Mouse (Mus musculus): ENCODE data around the gene Pole4.
A peak's percentile ranks its signal among the peaks of the same experiment; 100 is the strongest.

Pole4 gene

DNA sequence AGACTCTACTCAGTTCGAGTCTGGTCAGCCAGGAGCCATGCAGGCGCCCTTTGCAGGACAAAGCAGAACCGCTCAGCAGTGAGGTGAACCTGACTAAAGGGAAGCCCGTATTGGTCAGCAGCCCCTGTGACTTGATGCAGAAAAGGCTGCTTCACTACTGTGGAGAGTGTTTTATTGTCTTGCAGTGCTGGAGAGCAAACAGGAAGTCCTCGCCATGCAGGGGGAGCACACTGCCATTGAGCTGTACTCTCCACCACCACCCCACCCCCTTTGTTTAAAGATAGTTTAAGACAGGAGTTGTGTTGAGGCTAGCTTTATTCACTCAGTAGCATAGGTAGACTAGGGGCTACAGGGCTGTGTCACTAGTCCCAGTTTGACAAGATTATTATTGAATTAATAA lies at the start of gene Pole4:
Gene Pole4, minus strand, starts transcription at position 145 of the 400 bp plus-strand sequence.
- no peak for DNase-seq

DNA sequence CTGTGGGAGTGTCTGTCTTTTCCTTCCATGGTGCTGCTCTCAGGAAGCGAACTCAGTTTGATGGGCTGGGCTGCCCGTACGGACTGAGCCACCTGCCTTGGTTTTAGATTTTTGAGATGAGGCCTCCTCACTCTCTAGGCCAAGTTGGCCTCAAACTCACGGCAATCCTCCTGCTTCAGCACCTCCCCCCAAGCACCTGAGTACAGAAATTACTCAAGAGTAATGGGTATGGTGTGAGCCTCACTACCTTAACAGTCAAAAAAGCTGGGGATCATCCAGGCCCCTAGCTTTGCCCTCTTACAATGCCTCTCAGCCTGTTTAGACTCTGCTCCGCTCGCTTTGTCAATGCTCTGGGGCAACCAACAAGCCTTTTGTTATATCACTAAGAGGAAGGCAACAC lies 49.6 kb upstream of the Pole4 start:
- DNase-seq = no peak

DNA sequence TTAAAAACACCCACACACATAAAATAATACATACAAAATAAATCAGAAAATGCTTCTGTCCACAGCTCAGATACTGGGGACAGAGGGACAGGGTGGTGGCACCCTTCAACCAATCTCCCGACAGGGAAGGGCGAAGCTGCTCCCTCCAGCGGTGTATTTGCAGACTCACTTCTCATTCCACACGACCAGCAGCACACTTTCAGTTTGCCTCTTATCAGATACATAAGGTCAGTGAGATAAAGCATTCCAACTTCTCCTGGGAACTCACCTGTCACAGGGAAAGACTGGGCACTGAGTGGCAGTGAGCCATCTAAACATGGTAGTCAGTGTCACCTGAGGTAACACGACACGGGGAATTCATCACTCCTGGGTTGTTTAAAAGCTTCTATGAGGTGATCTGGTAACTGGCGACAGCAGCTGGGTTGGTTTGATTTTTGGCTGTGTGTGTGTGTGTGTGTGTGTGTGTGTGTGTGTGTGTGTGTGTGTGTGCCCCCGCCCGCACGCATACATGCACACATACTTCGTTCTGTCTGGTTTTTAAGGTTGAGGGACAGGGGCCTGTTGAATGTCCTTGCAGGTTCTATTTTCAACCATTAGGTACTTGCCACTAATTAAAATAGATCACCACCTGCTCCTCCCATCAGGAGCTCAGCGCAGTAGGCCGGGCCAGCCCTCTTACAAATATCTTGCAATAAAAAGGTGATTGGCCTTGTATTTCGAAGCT lies 48.6 kb upstream of the Pole4 start:
- no peak for DNase-seq

DNA sequence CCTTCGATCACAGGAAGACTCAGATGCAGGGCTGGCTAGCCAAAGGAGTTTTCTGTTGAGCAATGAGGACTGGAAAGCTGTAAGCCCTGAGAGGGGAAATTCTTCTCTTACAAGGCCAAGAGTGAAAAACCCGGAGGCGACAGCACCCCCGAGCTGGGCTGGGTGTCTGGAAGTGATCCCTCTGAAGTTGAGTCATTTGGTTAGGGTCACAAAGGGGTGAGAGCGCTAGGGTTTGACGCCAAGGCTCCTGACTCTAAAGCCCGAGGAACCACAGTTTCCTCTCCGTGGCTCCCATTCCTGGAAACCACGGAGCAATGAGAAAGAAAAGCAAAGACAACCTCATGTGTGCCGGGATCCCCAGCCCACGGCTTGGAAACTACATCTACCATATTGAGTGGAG lies 47.9 kb upstream of the Pole4 start:
- DNase-seq = peak; percentile 41

DNA sequence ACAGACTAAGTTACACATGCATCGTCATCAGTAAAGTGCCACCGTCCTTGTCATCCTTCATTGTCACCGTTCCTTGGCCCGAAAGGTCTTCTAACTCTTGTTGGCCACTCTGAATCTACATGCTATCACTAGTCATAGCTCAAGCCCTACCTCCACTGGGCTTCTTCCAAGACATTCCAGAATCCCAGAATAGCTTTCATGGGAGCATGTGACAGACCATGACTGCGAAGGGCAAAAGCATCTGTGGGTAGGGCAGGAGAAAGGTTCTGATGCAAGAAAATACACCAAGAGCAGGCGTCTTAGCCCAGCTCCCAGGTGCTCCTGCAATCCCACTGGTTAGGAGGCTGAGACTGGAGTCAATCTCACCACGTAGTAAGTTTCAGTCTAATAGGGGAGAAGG lies 46.6 kb upstream of the Pole4 start:
- DNase-seq = no peak

DNA sequence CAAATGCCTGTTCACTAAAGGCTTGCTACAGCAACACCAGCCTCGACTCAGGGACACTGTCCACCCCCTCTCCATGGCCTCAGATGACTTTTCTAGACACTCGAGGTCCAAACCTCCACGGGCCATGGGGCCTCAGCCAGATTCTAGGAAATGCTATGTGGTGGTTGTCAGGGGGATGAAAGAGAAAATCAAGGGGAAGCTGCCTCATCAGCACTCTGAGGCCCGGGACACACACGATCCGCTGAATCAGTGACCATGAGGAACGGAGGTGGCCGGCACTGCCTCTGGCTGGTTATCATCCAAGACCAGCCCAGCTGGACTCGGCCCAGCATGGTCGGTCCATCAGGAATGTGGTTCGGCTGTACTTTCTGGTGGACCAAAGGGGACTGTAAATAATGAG lies 45.9 kb upstream of the Pole4 start:
- peak; percentile 68 for DNase-seq

DNA sequence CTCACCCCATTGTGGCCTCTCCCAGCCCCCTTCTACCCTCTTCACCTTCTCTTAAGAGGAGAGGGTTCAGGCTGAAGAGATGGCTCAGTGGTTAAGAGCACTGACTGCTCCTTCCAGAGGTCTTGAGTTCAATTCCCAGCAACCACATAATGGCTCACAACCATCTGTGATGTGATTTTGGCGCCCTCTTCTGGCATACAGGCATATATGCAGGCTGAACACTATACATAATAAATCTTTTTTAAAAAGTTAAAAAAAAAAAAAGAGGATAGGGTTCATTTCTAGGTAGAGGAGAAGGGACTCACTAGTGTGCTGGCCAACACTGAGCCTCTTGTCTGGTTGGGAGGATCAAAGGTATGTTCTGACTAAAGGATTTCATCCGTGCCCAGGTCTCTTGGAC lies 44.9 kb upstream of the Pole4 start:
- DNase-seq = no peak

DNA sequence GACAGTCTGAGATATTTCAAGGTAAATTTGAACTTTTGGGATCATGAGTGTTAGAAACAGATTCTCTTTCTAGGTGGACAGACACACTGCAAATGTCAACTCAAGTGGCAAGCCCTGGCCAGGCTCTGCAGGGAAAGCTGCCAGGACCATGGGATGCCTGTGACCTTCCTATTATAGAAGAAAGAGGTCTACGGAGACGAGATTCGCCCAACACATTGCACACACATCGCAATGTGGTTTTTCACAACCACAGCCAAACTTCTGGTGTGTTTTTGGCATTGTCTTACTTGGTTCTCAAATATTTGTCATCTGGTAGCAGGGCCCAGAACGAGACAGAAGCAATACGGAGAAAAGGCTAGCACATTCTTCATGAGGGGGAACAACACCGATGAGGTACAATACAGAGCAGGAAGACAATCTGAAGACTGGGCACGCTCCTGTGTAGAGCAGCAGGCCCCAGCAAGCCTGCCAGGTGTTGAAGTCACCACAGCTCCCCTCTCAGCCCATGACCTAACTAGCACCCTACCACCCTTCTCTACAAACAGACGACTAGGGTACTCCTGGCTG lies 43.0 kb upstream of the Pole4 start:
- DNase-seq = no peak

DNA sequence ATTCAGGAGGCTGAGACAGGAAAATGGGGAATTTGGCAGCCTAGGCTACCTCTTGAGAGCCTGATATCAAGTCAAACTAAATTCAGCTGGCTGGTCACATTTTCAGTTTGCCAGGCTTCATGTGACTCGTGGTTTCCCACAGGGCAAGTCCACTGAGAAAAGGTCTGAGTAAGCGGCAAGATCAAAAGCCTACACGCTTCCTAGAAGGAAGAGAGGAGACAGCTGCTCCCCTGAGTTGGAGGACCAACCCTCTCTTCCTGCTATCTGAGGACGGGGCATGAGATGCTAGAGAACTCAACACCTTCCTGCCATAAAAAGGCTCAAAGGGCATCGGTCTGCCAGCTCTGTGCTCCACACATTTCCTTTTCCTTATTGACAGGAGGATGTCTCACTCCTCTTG lies 41.9 kb upstream of the Pole4 start:
- no peak for DNase-seq

DNA sequence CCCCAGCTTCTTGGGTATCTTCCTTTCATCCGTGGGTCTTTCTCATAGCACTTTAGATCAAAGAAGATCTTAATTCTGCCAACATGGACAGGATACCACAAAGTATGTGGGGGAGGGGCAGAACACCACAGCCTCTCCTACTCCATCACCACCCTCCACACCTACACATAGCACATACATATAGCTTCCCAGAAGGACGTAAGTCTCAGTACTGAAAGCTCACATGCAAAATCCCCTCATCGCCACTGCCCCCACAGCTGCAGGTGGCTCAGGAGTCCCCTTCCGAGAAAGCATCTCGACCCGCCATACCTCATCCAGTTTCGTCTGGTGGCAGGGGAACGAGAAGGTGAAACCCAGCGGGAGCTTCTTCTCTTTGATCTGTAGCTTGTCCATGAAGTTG lies 39.4 kb upstream of the Pole4 start:
- no peak for DNase-seq

DNA sequence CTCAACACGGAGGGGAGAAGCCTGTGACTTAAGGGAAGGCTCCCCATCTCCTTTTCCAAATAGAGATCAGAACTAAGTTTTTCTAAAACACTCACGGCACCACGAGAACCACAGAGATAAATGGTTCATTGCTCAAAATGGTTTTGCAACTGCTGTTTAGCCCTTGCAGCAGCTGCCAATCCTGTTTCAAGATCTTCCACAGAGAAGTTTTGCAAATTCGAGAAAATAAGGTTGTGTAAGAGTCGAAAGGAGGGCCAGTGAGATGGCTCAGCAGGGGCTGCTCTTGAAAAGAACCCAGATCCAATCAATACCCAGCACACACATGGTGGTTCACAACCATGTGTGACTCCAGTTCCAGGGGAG lies 36.3 kb upstream of the Pole4 start:
- no peak for DNase-seq

DNA sequence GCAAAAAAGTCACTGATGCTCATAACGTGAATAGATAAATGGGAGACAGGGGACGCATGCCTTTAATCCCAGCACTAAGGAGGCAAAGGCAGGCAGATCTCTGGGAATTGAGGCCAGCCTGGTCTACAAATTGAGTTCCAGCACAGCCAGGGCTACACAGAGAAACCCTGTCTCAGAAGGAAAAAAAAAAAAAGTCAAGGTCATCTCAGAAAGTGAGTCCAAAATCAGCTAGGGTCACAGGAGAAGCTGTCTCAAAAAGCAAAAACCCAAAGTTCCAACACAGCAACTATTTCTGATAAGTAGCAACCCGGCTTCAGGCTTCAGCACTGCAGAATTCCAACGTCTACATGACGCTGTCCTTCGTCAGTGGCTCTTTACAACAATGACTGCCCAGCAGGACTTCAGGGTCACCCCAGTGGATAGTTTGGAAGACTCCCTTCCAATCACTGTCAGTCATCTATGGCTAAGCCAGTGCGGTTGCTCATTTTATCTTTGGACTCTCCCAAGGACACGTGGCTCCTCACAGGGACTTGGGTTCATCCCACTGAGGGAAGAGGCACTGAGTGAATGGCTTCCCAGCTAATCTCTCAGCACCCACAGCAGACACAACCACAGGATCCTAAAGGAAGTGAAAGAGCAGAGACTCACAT lies 35.8 kb upstream of the Pole4 start:
- no peak for DNase-seq

DNA sequence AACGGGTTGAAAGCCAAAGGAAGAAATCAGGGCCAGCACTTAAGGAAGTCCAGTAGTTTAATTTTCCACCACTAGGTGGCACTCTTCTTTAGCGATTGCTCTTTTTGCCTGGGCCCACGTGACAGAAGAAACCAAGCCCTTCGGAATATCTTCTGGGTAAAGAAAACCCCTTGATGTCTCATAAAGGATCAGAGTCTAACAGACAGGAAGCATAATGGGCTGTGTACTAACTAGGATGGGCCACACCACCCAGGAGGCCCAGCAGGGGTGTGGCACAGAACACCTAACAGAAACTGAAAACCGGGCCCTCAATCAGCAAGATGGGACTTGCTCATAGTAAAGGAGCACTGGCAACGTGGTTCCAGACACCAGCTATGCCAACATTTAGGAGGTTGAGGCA lies 35.1 kb upstream of the Pole4 start:
- peak; percentile 82 for DNase-seq

DNA sequence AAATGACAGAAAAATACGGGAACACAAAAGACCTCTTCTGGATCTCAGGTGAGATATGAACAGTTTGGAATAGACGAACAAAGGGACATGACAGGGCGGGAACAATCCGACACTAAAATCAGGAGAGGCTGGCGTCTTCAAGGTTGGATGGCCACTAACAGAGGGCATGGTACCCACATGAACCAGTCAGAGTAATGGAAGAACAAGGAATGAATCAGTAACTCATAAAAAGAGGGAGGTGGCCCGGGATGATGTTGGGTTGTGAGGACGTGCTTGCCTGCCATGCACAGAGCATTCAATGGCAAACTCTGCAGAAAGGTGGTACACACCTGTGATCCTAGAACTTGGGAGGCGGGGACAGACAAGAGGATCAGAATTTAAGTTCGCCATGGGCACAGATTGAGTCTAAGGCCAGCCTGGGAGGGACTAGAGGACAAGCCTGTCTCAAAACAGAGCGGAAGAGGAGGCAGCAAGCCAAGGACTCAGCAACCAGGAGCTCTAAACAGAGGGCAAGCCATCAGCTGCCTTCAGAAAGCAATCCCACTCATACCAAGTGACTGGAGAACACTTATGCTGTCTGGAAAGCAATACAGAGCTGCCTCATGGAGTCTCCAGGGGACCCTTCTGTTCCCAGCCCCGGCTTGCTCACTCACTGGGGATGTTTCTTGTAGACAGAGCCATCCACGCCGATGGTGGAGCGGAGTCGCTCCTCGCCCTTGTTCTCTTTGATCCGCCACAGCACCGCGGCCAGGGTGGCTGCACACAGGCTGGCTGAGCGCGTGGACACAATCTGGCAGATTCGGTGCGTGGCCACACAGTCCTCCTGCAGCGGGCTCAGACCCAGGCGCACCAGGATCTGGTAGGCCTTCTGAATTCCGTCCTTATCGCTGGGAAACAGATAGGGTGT lies 32.7 kb upstream of the Pole4 start:
- DNase-seq = no peak

DNA sequence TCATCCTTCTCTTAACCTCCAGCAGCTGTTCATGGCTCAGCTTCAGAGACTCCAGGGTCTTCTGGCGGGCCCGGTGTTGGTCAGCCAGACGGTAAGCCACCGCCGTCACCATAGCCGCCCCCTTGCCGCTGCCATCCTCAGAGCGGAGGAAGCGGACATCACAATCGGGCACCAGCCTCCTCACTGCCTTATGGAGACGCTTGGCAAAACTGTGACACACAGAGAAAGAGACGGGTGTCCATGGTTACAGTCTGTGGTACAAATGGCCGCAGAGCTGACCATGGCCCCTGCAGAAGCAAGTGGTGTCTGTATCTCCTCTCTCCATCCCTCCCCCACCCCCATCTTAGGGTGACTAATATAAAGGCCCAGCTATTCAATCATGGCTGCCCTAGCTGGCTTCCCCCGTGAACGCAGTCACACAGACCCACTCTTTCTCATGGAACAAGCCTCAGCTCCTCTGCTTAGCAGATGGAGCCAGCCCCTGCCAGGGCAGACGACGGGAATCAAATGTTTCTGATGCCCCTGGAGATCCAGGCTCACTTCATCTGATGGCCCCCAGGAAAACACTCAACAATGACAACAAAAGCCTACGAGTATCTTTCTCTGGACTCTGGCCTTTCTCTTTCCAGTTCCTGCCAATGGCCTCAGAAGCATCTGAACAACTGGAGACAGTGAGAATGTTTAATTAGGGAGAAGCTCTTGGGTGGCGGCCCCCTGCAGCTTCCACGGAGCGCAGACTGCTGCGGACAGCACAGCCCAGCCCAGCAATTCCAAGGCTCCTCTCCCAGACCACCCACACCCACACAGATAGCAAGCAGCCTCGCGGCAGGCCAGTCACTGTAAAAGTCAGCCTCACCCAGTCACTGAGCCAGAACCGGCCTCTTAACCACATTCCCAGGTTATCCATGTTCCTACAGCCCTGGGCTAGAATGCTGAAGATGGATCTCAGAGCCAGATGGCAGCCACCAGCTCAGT lies 31.7 kb upstream of the Pole4 start:
- DNase-seq = no peak

DNA sequence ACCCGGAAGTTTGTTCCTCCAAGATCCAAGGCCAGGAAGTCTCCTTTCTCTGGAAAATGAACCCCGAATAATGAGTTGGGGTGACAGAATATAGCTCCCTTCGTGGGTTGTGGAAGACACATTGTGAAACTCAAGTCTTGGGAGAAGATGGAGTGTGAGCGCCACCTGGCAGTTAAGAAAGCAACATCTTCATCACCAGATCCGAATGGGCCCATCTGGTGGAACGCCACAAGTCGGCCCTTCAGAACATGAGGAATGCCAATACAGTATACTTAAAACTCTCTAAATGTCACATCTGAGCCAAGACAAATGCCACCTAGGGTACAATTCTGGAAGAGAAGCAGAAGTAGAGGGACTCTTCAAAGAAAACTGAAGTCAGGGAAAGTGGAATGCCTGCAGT lies 30.2 kb upstream of the Pole4 start:
- peak; percentile 69 for DNase-seq

DNA sequence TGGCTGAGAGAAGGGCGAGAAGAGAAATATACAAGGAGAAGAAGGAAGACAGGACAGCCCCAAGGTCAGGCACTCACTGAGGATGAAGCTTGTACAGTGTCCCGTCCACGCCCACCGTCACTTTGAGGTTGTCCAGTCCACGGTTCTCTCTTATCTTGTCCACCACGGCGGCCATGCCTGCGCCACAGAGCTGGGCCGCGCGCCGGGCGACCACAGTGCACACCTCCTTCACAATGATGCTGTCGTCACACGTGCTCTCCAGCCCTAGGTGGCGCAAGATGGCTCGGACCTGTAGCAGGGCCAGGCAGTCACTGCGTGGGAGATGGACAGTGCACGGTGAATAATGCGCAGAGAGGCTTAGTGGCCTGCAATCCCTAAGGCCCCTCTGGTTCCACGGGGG lies 23.5 kb upstream of the Pole4 start:
- DNase-seq = no peak

DNA sequence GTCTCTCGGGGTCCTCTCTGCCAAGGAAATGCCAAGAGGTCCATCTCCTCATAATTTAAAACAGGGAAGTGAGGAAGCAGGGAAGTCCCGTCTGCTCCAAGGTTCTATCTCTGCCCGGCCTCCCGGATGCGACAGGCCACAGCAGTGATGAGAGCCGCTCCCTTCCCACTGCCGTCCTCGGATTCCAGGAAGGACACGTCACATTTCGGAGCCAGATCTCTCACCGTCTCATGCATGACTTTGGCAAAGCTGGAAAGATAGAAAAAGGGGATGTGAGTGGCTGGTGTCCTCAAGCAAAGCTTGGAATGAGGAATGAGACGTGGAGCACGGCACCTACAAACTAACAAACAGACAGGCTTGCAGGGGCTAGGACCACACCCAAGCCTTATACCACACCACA lies 22.0 kb upstream of the Pole4 start:
- no peak for DNase-seq

DNA sequence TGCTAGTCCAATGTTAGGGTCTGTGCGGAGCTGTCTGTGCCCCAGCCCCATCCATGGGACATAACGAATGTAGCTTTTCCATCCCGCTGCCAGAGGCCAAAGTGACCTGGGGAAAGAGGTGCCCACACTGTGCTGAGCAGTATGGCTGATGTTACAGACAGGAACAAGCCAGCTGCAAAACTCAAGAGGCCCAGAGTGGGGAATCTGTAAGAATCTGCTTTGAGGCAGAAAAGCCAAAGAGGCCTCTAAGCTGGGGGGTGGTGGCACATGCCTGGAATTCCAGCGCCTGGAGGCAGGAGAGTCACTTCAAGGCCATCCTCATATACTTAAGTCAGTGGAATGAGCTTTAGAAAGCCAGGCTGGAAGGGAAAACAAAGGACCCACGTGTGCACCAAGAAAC lies 18.2 kb upstream of the Pole4 start:
- peak; percentile 68 for DNase-seq

DNA sequence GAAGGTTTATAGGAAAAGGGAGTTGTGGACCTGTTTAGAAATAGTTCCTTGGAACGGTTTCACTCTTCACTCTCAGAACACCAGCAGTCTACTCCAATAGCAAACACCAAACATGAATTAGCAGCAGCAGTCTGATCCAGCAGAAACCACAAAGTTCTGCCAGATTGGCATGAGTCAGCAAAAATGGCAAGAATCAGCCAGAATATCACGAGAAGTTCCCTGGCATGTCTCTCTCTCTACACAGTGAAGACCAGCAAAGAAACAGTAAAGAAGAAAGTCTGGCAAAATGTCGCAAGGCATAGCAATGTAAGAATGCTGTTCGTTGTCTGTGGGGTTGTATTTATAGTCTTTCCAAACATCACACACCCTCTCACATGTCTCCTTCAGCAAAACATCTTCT lies 11.0 kb upstream of the Pole4 start:
- no peak for DNase-seq

DNA sequence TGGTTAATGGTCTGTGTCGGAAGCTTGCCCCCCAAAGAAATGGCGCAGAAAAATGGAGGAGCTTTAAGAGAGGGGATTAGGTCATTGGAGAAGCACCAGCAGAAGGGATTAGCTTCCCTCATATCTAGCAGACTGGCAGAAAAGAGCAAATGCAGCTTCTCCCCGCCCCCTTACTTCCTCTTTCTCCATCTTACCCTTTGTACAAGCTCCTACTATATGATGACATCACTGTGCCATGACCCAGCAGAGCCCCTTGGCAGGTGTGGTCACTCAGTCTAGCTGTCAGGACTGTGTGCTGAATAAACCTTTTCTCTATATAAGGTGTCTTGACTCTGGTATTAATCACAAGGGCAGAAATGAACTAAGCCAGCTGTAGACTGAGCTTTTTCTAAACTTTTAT lies 10.5 kb upstream of the Pole4 start:
- DNase-seq = no peak

DNA sequence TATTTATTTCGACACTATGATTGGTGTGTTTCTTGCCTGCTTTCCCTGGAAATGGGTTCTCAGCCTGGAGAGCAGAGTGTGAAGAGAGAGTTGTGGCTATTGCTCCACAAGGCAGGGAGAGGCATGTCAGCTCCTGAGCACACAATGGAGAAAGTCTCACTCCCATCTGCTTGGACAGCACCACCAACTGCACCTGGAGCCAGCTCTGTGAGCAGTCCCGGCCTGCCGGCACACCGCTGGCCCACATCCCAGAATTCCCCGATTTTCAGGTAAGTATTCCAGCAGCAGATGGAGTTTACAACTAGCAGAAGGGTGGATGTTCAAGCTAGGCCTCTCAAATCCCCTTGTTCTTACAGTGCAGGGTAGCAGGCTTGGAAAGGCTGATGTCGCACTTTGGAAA lies 10.1 kb upstream of the Pole4 start:
- no peak for DNase-seq
